Mouse (Mus musculus): Measurements from ENCODE around the gene Celf3.

DNA sequence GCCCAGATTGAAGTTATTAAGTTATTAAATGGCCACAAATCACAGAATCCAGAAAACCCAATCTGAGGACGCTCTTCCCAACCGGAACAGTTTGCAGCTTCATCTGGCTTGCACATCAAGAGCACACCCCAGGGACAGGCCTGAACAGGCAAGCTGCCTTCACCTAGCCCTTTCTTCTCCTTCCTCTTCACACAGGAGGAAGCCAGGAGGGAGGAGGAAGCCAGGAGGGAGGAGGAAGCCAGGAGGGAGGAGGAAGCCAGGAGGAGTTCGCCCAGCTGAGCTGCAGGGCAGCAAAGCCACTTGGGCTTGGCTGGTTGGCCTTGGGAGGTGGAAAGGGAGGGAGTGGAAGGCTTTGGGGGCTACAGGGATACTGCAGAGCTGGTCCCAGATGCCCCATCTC lies 9.2 kb upstream of the Celf3 start:
- no peak for TF ChIP-seq CTCF (conservative IDR thresholded peaks at IDR 0.05; ENCODE audit: low read length)
- no peak for TF ChIP-seq NANOG (IDR thresholded peaks at IDR 0.05; ENCODE audit: borderline replicate concordance, low read length)

Measured in E14TG2a.4 (cell line).